Mouse (Mus musculus) hindbrain, embryonic 16.5 days (tissue): ENCODE data around the gene Trim8. TPM values are rescaled to one million over a fixed set of nuclear protein-coding genes. Genes with fewer than 3 reads are reported as not detected.

Experiments
- ATAC-seq: fragments of 200-750 bp; cut with Nextera tagmentation; 2 replicates; pipeline ENCODE4 v1.8.0; 2017; ENCODE audit warnings: moderate TSS enrichment, moderate library complexity
- H3K27ac ChIP-seq: fragments of 300-500 bp; sonication (generic); 2 replicates; pipeline ENCODE4 v1.5.1; 2014; ENCODE audit warnings: low read depth, mild to moderate bottlenecking, control low read depth, low read length, moderate library complexity
- H3K27me3 ChIP-seq: fragments of 300-500 bp; sonication (generic); replicated peaks from 2 replicates; pipeline ENCODE4 v1.6.1; 2014; ENCODE audit warnings: low read length; ENCODE audit not compliant: control insufficient read depth, insufficient read depth
- H3K36me3 ChIP-seq: fragments of 300-500 bp; sonication (generic); 2 replicates; pipeline ENCODE4 v1.6.1; 2014; ENCODE audit warnings: mild to moderate bottlenecking, low read length, moderate library complexity, mixed read lengths; ENCODE audit not compliant: control insufficient read depth, insufficient read depth
- H3K4me1 ChIP-seq: fragments of 300-500 bp; sonication (generic); 2 replicates; pipeline ENCODE4 v1.6.1; 2014; ENCODE audit warnings: low read depth, low read length; ENCODE audit not compliant: control insufficient read depth, insufficient read depth
- H3K4me2 ChIP-seq: fragments of 300-500 bp; sonication (generic); 2 replicates; pipeline ENCODE4 v1.6.1; 2014; ENCODE audit warnings: mild to moderate bottlenecking, low read length, control low read depth, moderate library complexity
- H3K4me3 ChIP-seq: fragments of 300-500 bp; sonication (generic); 2 replicates; pipeline ENCODE4 v1.5.1; 2014; ENCODE audit warnings: mild to moderate bottlenecking, low read length, control low read depth, moderate library complexity
- H3K9ac ChIP-seq: fragments of 300-500 bp; sonication (generic); 2 replicates; pipeline ENCODE4 v1.6.1; 2014; ENCODE audit warnings: low read depth, mild to moderate bottlenecking, control low read depth, low read length, moderate library complexity
- H3K9me3 ChIP-seq: fragments of 300-500 bp; sonication (generic); 2 replicates; pipeline ENCODE4 v1.6.1; 2014; ENCODE audit warnings: mild to moderate bottlenecking, low read length, moderate library complexity; ENCODE audit not compliant: control insufficient read depth
- WGBS: fragments of 180-500 bp; shearing (Covaris S2); extraction: QIAGEN DNeasy Blood & Tissue Kit; methylation state at CpG from one replicate; pipeline ENCODE4 v1.1.7; 2014; 5-methylcytosine and 5-hydroxymethylcytosine counted together
- polyA plus RNA-seq: library from polyadenylated mRNA; unstranded; fragments of >200 nt; fragmentation: Nextera tagmentation; extraction: Ambion mirVana; gene quantifications from 2 replicates; pipeline ENCODE4 v1.2.1, GENCODE M21; 2015

Gene Trim8
- polyA plus RNA-seq, 1 experiment from 2014 or later: 23.4 TPM

- Histone ChIP-seq H3K4me2 (no peak overlapping the region), H3K4me3 (no peak overlapping the region), H3K27ac (no peak overlapping the region), H3K36me3 (peaks cover 34% of the 10 kb centered on the region), H3K4me1 (peaks cover 18% of the 10 kb centered on the region), H3K9me3 (no peaks in the 10 kb centered on the region), H3K27me3 (no peaks in the 10 kb centered on the region), H3K9ac (no peak overlapping the region)
- WGBS: 90% methylated on average over 24 of the region's 24 CpGs
- ATAC-seq: no peak
Observed at GRCm38 (mm10) chr19:46515287-46515821, 13.9 kb downstream of the Trim8 start.

GRCm38 (mm10) chr19:46516667-46517528, 15.4 kb downstream of the Trim8 start:
- no peaks in the 10 kb centered on the region for H3K27me3 ChIP-seq
- H3K4me2 ChIP-seq: no peak overlapping the region
- H3K9ac ChIP-seq: no peak overlapping the region
- no peaks in the 10 kb centered on the region for H3K9me3 ChIP-seq
- WGBS: 61% methylated on average over 3 of the region's 3 CpGs
- H3K27ac ChIP-seq: peak overlapping the region; percentile 48
- H3K4me3 ChIP-seq: no peak overlapping the region
- peaks cover 14% of the 10 kb centered on the region for H3K4me1 ChIP-seq
- ATAC-seq: no peak
- peaks cover 34% of the 10 kb centered on the region for H3K36me3 ChIP-seq

DNA sequence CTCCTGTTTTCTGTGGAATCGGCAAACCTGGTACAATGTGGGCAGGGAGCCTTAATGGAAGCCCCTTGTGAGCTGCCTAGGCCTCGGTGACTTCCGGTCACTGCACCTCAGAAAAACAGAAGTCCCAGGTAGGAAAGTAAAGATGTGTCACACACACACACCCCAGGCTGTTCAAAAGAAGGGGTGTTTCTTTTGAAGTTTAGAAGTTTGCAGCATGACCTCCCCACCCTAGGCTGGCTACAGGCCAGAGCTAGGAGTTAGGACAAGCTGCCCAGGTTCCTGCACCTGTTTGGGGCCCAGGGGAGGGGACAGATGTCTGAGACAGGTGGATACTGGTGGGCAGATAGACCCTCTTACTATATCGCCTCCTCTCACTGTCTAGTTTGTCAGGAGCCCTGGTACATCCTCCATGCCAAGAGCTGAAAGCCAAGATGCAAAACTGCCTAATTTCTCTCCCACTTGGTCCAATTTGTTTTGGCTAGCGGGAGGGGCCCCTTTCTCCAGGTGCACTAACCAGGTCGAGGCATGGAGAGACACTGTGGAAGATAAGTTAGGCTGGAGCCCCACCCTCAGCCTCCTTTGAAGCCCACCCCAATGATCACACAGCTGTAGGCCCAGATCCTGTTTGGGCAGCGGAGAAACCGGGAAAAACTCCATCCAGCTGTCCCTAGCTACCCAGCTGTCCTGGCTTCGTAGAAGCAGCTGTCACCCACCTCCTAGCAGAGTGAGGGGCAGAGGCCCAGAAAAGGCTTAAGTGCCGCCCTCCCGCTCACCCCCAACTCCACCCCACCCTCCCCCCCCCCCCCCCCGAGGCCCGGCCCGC, 16.2 kb downstream of the Trim8 start:
- peaks cover 29% of the 10 kb centered on the region for H3K36me3 ChIP-seq
- H3K27ac ChIP-seq: peak overlapping the region; percentile 48
- peak overlapping the region; percentile 43; the same call in 1 of the 2 replicates for H3K4me2 ChIP-seq
- H3K27me3 ChIP-seq: no peaks in the 10 kb centered on the region
- ATAC-seq: no peak; the same call in 1 of the 2 replicates
- peak overlapping the region; percentile 48; the same call in 1 of the 2 replicates for H3K9ac ChIP-seq
- 42% methylated on average over 9 of the region's 14 CpGs for WGBS
- H3K4me1 ChIP-seq: peaks cover 14% of the 10 kb centered on the region
- H3K9me3 ChIP-seq: no peaks in the 10 kb centered on the region
- H3K4me3 ChIP-seq: no peak overlapping the region

DNA sequence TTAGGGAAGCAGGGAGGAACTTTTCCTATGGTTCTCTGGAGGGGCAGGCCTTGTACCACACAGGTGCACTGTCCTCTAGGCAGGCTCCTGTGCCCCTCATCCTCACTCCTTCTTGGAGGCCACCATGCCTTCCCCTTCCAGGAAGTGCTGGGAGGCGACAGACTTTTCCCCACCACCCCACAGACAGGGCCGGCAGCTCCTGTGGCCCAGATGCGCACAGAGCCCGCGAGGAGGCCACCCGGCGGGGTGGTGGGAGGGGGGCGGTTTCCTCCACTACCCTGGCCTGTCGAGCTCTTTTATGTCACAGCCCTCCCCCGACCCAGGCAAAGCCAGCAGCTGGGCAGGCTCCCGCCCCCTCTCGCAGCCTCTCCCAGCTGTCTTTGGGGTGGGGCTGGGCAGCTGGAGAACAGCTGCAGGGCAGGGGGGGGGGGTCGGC, 16.9 kb downstream of the Trim8 start:
- under 1% methylated on average over 13 of the region's 13 CpGs for WGBS
- Histone ChIP-seq H3K36me3 (peaks cover 26% of the 10 kb centered on the region), H3K4me3 (0 out of 2 replicates have a peak overlapping the region, but pooled peaks have one; percentile 11), H3K9ac (peak overlapping the region; percentile 48), H3K27me3 (no peaks in the 10 kb centered on the region), H3K4me2 (peak overlapping the region; percentile 43), H3K4me1 (peaks cover 18% of the 10 kb centered on the region), H3K9me3 (no peaks in the 10 kb centered on the region), H3K27ac (0 out of 2 replicates have a peak overlapping the region, but pooled peaks have one; percentile 34)
- ATAC-seq: peak; percentile 38; the same call in 1 of the 2 replicates

- ATAC-seq: no peak
- H3K27ac ChIP-seq: no peak overlapping the region
- 15% methylated on average over 5 of the region's 5 CpGs for WGBS
Observed at GRCm38 (mm10) chr19:46518828-46519621, 17.5 kb downstream of the Trim8 start.

GRCm38 (mm10) chr19:46521698-46522097, 20.2 kb downstream of the Trim8 start:
- no peak overlapping the region for H3K27ac ChIP-seq
- no peak overlapping the region for H3K4me2 ChIP-seq
- no peaks in the 10 kb centered on the region for H3K9me3 ChIP-seq
- peaks cover 48% of the 10 kb centered on the region for H3K4me1 ChIP-seq
- H3K36me3 ChIP-seq: peaks cover 2% of the 10 kb centered on the region; the same call in 1 of the 2 replicates
- H3K27me3 ChIP-seq: no peaks in the 10 kb centered on the region
- H3K4me3 ChIP-seq: no peak overlapping the region
- H3K9ac ChIP-seq: no peak overlapping the region
- ATAC-seq: no peak

More at GRCm38 (mm10) chr19:46518828-46519621, 17.5 kb downstream of the Trim8 start:
- Histone ChIP-seq H3K4me2 (no peak overlapping the region; the same call in 1 of the 2 replicates), H3K36me3 (peaks cover 22% of the 10 kb centered on the region), H3K9me3 (no peaks in the 10 kb centered on the region), H3K4me1 (peaks cover 25% of the 10 kb centered on the region), H3K4me3 (no peak overlapping the region), H3K9ac (peak overlapping the region; percentile 48), H3K27me3 (no peaks in the 10 kb centered on the region)

DNA sequence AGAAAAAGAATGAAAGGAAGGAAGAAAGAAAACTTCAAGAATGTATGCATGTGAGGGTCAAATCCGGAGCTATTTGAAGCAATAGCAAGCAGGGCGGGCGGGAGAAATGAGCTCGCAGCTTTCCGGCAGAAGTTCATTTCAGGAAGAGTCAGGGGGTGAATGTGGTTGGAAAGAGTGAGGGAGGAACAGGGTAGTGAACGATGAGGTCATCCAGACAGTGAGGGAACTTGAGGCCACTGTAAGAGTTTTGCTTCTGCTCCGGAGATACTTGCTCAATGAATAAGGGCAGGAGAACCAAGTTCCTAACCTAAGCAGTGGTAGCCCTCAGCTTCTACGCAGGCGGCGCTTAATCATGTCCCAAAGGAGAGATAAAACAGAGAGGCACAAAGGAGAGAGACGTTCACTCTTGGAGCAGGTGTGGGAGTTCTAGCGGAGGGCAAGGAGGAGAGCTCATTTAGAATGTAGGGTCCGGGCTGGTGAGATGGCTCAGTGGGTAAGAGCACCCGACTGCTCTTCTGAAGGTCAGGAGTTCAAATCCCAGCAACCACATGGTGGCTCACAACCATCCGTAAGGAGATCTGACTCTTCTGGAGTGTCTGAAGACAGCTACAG, 21.0 kb downstream of the Trim8 start:
- Histone ChIP-seq H3K9me3 (no peaks in the 10 kb centered on the region), H3K4me1 (peaks cover 48% of the 10 kb centered on the region), H3K9ac (no peak overlapping the region), H3K4me3 (no peak overlapping the region), H3K4me2 (no peak overlapping the region), H3K36me3 (no peaks in the 10 kb centered on the region), H3K27ac (no peak overlapping the region), H3K27me3 (no peaks in the 10 kb centered on the region)
- no peak for ATAC-seq
- 36% methylated on average over 15 of the region's 15 CpGs for WGBS

DNA sequence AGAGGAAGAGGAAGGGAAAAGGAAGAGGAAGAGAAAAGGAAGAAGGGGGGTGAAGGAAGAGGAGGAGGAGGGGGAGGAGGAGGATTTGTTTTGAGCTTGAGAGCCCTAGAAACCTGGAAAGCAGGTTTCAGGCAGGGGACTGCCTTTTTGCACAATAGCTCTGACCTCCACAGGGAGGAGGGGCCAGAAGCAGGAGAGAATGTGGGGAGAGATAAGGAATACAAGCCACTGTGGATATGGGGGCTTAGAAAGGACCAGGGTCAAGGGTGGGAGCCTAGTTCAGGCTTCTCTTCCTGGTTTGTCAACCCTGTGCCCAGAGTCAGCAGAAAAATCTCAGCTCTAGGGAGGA, 21.6 kb downstream of the Trim8 start:
- Histone ChIP-seq H3K27ac (peak overlapping the region; percentile 72), H3K9me3 (no peaks in the 10 kb centered on the region), H3K36me3 (no peaks in the 10 kb centered on the region), H3K27me3 (no peaks in the 10 kb centered on the region), H3K4me2 (peak overlapping the region; percentile 61), H3K4me3 (no peak overlapping the region; the same call in 1 of the 2 replicates), H3K9ac (peak overlapping the region; percentile 50; the same call in 1 of the 2 replicates), H3K4me1 (peaks cover 47% of the 10 kb centered on the region)
- ATAC-seq: no peak
